Mouse (Mus musculus) heart, embryonic 12.5 days (tissue): Measurements from ENCODE around the gene Ccng1. TPM values are rescaled to one million over a fixed set of nuclear protein-coding genes. Genes with fewer than 3 reads are reported as not detected.
"Not testable (repeated sequence)": the region's sequence is repeated elsewhere in the genome, so short reads cannot be mapped to it uniquely, and the experiment has no call there.

Experiments used
- ATAC-seq: fragments of 200-750 bp; cut with Nextera tagmentation; 2 replicates; pipeline ENCODE4 v1.8.0; 2017; ENCODE audit warnings: moderate TSS enrichment, moderate library complexity; ENCODE audit not compliant: insufficient number of reproducible peaks, low FRiP score
- H3K27ac ChIP-seq: fragments of 300-500 bp; sonication (generic); 2 replicates; pipeline ENCODE4 v1.5.1; 2016; ENCODE audit warnings: mild to moderate bottlenecking, moderate library complexity; ENCODE audit not compliant: poor library complexity, severe bottlenecking
- H3K27me3 ChIP-seq: fragments of 300-500 bp; sonication (generic); replicated peaks from 2 replicates; pipeline ENCODE4 v1.6.1; 2016; ENCODE audit warnings: mild to moderate bottlenecking, moderate library complexity
- H3K36me3 ChIP-seq: fragments of 300-500 bp; sonication (generic); 2 replicates; pipeline ENCODE4 v1.6.1; 2016; ENCODE audit warnings: mild to moderate bottlenecking, moderate library complexity
- H3K4me1 ChIP-seq: fragments of 300-500 bp; sonication (generic); replicated peaks from 2 replicates; pipeline ENCODE4 v1.6.1; 2016; ENCODE audit warnings: mild to moderate bottlenecking
- H3K4me2 ChIP-seq: fragments of 300-500 bp; sonication (generic); 2 replicates; pipeline ENCODE4 v1.6.1; 2016; ENCODE audit warnings: mild to moderate bottlenecking, moderate library complexity
- H3K4me3 ChIP-seq: fragments of 300-500 bp; sonication (generic); 2 replicates; pipeline ENCODE4 v1.5.1; 2016; ENCODE audit warnings: mild to moderate bottlenecking
- H3K9ac ChIP-seq: fragments of 300-500 bp; sonication (generic); 2 replicates; pipeline ENCODE4 v1.6.1; 2016; ENCODE audit warnings: mild to moderate bottlenecking, moderate library complexity
- H3K9me3 ChIP-seq: fragments of 300-500 bp; sonication (generic); replicated peaks from 2 replicates; pipeline ENCODE4 v1.6.1; 2016; ENCODE audit warnings: mild to moderate bottlenecking, moderate library complexity
- WGBS: fragments of 180-500 bp; shearing (Covaris S2); methylation state at CpG from one replicate; pipeline ENCODE4 v1.1.7; 2016; 5-methylcytosine and 5-hydroxymethylcytosine counted together
- polyA plus RNA-seq: library from polyadenylated mRNA; unstranded; fragments of >200 nt; fragmentation: Nextera tagmentation; extraction: Ambion mirVana; gene quantifications from 2 replicates; pipeline ENCODE4 v1.2.1, GENCODE M21; 2016

The Ccng1 gene
- polyA plus RNA-seq, 1 experiment from 2014 or later: 148 TPM

GRCm38 (mm10) chr11:40718324-40718723, 36.8 kb downstream of the Ccng1 start:
- ATAC-seq: no peak

GRCm38 (mm10) chr11:40715524-40715923, 39.6 kb downstream of the Ccng1 start:
- Histone ChIP-seq H3K9me3 (no peaks in the 10 kb centered on the region), H3K36me3 (peaks cover 78% of the 10 kb centered on the region), H3K9ac (no peak overlapping the region), H3K4me2 (no peak overlapping the region), H3K4me1 (no peaks in the 10 kb centered on the region), H3K27ac (no peak overlapping the region), H3K4me3 (no peak overlapping the region), H3K27me3 (no peaks in the 10 kb centered on the region)
- 93% methylated on average over 5 of the region's 5 CpGs for WGBS
- ATAC-seq: no peak

More at GRCm38 (mm10) chr11:40718324-40718723, 36.8 kb downstream of the Ccng1 start:
- Histone ChIP-seq H3K9ac (no peak overlapping the region), H3K27ac (no peak overlapping the region), H3K4me3 (no peak overlapping the region), H3K4me2 (no peak overlapping the region), H3K36me3 (peaks cover 79% of the 10 kb centered on the region), H3K4me1 (no peaks in the 10 kb centered on the region), H3K27me3 (no peaks in the 10 kb centered on the region), H3K9me3 (no peaks in the 10 kb centered on the region)

DNA sequence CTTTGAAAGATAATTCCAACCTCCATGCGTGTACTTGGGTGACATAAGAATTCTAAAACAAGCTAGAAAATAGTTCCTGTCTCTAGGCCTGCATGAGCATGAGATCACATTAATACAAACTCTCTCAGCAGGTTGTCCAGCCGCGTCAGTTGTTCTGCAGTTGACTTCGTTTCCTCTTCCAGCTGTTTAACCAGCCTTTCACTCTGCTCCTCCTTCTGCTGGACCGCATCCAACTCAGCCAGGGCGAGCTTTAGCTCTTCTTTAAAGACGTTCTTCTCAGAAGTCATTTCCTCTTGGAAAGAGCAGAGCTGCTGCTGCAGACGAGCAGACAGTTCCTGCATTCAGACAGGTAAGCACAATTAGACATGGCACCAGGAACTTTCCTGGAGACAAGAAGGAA, 41.3 kb downstream of the Ccng1 start:
- H3K9me3 ChIP-seq: no peaks in the 10 kb centered on the region
- no peaks in the 10 kb centered on the region for H3K27me3 ChIP-seq
- H3K4me3 ChIP-seq: no peak overlapping the region
- 78% methylated on average over 8 of the region's 8 CpGs for WGBS
- no peak overlapping the region for H3K9ac ChIP-seq
- ATAC-seq: no peak
- H3K4me1 ChIP-seq: no peaks in the 10 kb centered on the region
- H3K36me3 ChIP-seq: peaks cover 76% of the 10 kb centered on the region
- H3K4me2 ChIP-seq: no peak overlapping the region
- no peak overlapping the region for H3K27ac ChIP-seq

- H3K4me1 ChIP-seq, H3K27ac ChIP-seq, H3K4me2 ChIP-seq, H3K9me3 ChIP-seq, H3K27me3 ChIP-seq, H3K9ac ChIP-seq, H3K4me3 ChIP-seq, ATAC-seq: not testable (repeated sequence)
- peaks cover 79% of the 10 kb centered on the region for H3K36me3 ChIP-seq
- 86% methylated on average over 6 of the region's 6 CpGs for WGBS
Observed at GRCm38 (mm10) chr11:40709899-40710298, 45.2 kb downstream of the Ccng1 start.

Other genes with a start within 250 kb of the Ccng1 start
- gene Mat2b, start 60.1 kb downstream of the Ccng1 start, polyA plus RNA-seq: 113 TPM in 2 replicates
- gene Hmmr, start 21.9 kb downstream of the Ccng1 start, polyA plus RNA-seq: 56.7 and 61.9 TPM in 2 replicates
- 113 and 125 TPM in 2 replicates for gene Nudcd2, start 21.6 kb downstream of the Ccng1 start, polyA plus RNA-seq